Mouse (Mus musculus) lung, postnatal 0 days (tissue): ENCODE data around the gene Msh4.

Source experiments
- CTCF ChIP-seq: IDR thresholded peaks from 2 replicates; pipeline ENCODE4 v1.5.1; 2016; ENCODE audit warnings: antibody characterized with exemption, mild to moderate bottlenecking
- EP300 ChIP-seq: IDR thresholded peaks from 2 replicates; pipeline ENCODE4 v1.6.1; 2016; ENCODE audit warnings: antibody characterized with exemption, mild to moderate bottlenecking, control low read depth

- TF ChIP-seq CTCF (peak; percentile 53), EP300 (no peak)
These were observed 38.5 kb downstream of the Msh4 start for GRCm38 (mm10) chr3:153867149-153868136.
